Mouse (Mus musculus) right cerebral cortex, postnatal 4 days (tissue): ENCODE data around the gene Olfr295.

Source experiments
- DNase-seq: peaks from one replicate; pipeline ENCODE4 v3.0.0-alpha.2; 2022

The Olfr295 gene

DNA sequence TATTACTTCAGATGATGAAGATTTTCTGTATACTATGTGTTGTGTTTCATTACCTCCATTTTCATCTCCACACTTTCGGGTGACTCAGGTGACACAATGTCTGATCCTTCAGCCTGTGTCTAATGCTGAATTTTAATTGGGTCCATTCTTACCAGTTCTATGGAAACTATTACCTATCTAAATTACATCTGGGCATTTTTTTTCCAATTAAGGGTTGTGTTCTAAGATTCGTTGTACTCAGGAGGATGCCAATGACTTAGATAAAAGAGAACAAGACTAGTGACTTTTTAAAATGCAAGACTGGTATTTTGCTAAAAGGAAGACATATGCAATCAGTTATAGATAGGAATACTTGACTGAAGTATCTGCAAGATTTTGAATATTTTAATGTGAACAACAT, at the start of gene Olfr295:
Gene Olfr295 (plus strand): TSS at position 301 of the 400 bp plus-strand sequence.
- no peak for DNase-seq

GRCm38 (mm10) chr7:86616543-86616942, 32.9 kb downstream of the Olfr295 start, which contains the start of gene Olfr294:
Gene Olfr294, minus strand, starts transcription at chr7:86616643.
- DNase-seq: no peak
